Mouse (Mus musculus) MEL (cell line): ENCODE measurements around the gene Megf6. TPM values are rescaled to one million over a fixed set of nuclear protein-coding genes. Genes with fewer than 3 reads are reported as not detected.
A peak's percentile ranks its signal among the peaks of the same experiment; 100 is the strongest.

Source experiments
- DNase-seq: peaks from one replicate; pipeline ENCODE4 v3.0.0; 2011; ENCODE audit warnings: low read depth, low spot score
- H3K27ac ChIP-seq: 2 replicates; pipeline ENCODE4 v1.5.1; 2012; ENCODE audit warnings: low read depth, mild to moderate bottlenecking, control low read depth, low read length, moderate library complexity; ENCODE audit not compliant: control insufficient read depth
- H3K27me3 ChIP-seq, 2 experiments: fragments of 150-350 bp in 1 of 2; sonication (generic) in 1 of 2; 2 replicates each; pipeline ENCODE4 v1.6.1; 2012; ENCODE audit warnings: low read length in 2 of 2, mild to moderate bottlenecking in 2 of 2, improper control_type of control experiment in 1 of 2, moderate library complexity in 1 of 2; ENCODE audit not compliant: insufficient read depth in 2 of 2, control insufficient read depth in 1 of 2
- H3K36me3 ChIP-seq, 2 experiments: 2 replicates each; pipeline ENCODE4 v1.6.1; 2012 to 2014; ENCODE audit warnings: low read length in 2 of 2, improper control_type of control experiment in 1 of 2, inconsistent platforms in 1 of 2, mild to moderate bottlenecking in 1 of 2; ENCODE audit not compliant: insufficient read depth in 2 of 2, control insufficient read depth in 1 of 2
- H3K4me1 ChIP-seq, 2 experiments: fragments of 150-350 bp in 1 of 2; sonication (generic) in 1 of 2; 2 replicates each; pipeline ENCODE4 v1.6.1; 2012; ENCODE audit warnings: low read length in 2 of 2, improper control_type of control experiment in 1 of 2, mild to moderate bottlenecking in 1 of 2; ENCODE audit not compliant: insufficient read depth in 2 of 2, control insufficient read depth in 1 of 2
- H3K4me3 ChIP-seq, 2 experiments: fragments of 150-350 bp in 1 of 2; sonication (generic) in 1 of 2; 2 replicates each; pipeline ENCODE4 v1.5.1; 2012; ENCODE audit warnings: low read depth in 2 of 2, low read length in 2 of 2, mild to moderate bottlenecking in 2 of 2, moderate library complexity in 2 of 2, control low read depth in 1 of 2, improper control_type of control experiment in 1 of 2; ENCODE audit not compliant: control insufficient read depth in 1 of 2, insufficient read depth in 1 of 2
- H3K79me2 ChIP-seq: 2 replicates; pipeline ENCODE4 v1.6.1; 2012; ENCODE audit warnings: mild to moderate bottlenecking, low read length, moderate library complexity; ENCODE audit not compliant: control insufficient read depth, poor library complexity, insufficient read depth
- H3K9ac ChIP-seq: 2 replicates; pipeline ENCODE4 v1.6.1; 2012; ENCODE audit warnings: low read depth, mild to moderate bottlenecking, control low read depth, low read length, moderate library complexity; ENCODE audit not compliant: control insufficient read depth, poor library complexity, severe bottlenecking
- H3K9me3 ChIP-seq: fragments of 150-350 bp; sonication (generic); replicated peaks from 2 replicates; pipeline ENCODE4 v1.6.1; 2012; ENCODE audit warnings: mild to moderate bottlenecking, low read length, improper control_type of control experiment, moderate library complexity; ENCODE audit not compliant: insufficient read depth
- CHD2 ChIP-seq: IDR thresholded peaks from 2 replicates; pipeline ENCODE4 v1.6.1; 2011; ENCODE audit warnings: low read length, improper control_type of control experiment
- CTCF ChIP-seq, 3 experiments: IDR thresholded peaks in 2 of 3; conservative IDR thresholded peaks in 1 of 3; 2 replicates each; pipeline ENCODE4 v1.5.1; 2011 to 2012; ENCODE audit warnings: low read length in 3 of 3, low read depth in 2 of 3, mild to moderate bottlenecking in 2 of 3, improper control_type of control experiment in 1 of 3, inconsistent platforms in 1 of 3, mixed read lengths in 1 of 3, moderate library complexity in 1 of 3; ENCODE audit not compliant: control insufficient read depth in 1 of 3, insufficient read depth in 1 of 3, poor library complexity in 1 of 3, severe bottlenecking in 1 of 3
- ELF1 ChIP-seq: IDR thresholded peaks from 2 replicates; pipeline ENCODE4 v1.6.1; 2014; ENCODE audit warnings: low read depth, mild to moderate bottlenecking, inconsistent platforms, low read length, improper control_type of control experiment, moderate library complexity
- EP300 ChIP-seq, 2 experiments: IDR thresholded peaks; 2 replicates each; pipeline ENCODE4 v1.6.1; 2011; ENCODE audit warnings: improper control_type of control experiment in 2 of 2, low read length in 2 of 2, low read depth in 1 of 2, mild to moderate bottlenecking in 1 of 2
- ETS1 ChIP-seq: IDR thresholded peaks from 2 replicates; pipeline ENCODE4 v1.6.1; 2012; ENCODE audit warnings: low read depth, mild to moderate bottlenecking, inconsistent platforms, low read length, improper control_type of control experiment, moderate library complexity
- GABPA ChIP-seq: IDR thresholded peaks from 2 replicates; pipeline ENCODE4 v1.6.1; 2012; ENCODE audit warnings: low read depth, mild to moderate bottlenecking, inconsistent platforms, low read length, improper control_type of control experiment, moderate library complexity
- GATA1 ChIP-seq: IDR thresholded peaks from 2 replicates; pipeline ENCODE4 v1.6.1; 2011; ENCODE audit warnings: low read depth, low read length, improper control_type of control experiment
- KAT2A ChIP-seq: conservative IDR thresholded peaks from 2 replicates; pipeline ENCODE4 v1.6.1; 2012; ENCODE audit warnings: low read depth, low read length, improper control_type of control experiment, inconsistent platforms
- MAFK ChIP-seq: IDR thresholded peaks from 2 replicates; pipeline ENCODE4 v1.6.1; 2011; ENCODE audit warnings: low read depth, mild to moderate bottlenecking, low read length, improper control_type of control experiment, borderline replicate concordance
- MAZ ChIP-seq: IDR thresholded peaks from 2 replicates; pipeline ENCODE4 v1.6.1; 2012; ENCODE audit warnings: low read depth, mild to moderate bottlenecking, inconsistent platforms, low read length, improper control_type of control experiment
- MXI1 ChIP-seq: IDR thresholded peaks from 2 replicates; pipeline ENCODE4 v1.6.1; 2011; ENCODE audit warnings: mild to moderate bottlenecking, low read depth, low read length, improper control_type of control experiment
- MYC ChIP-seq: IDR thresholded peaks from 2 replicates; pipeline ENCODE4 v1.6.1; 2011; ENCODE audit warnings: low read depth, mild to moderate bottlenecking, low read length, improper control_type of control experiment, moderate library complexity
- NELFE ChIP-seq: IDR thresholded peaks from 2 replicates; pipeline ENCODE4 v1.6.1; 2011; ENCODE audit warnings: low read depth, low read length, improper control_type of control experiment
- POLR2A ChIP-seq, 2 experiments: IDR thresholded peaks; 2 replicates each; pipeline ENCODE4 v1.6.1; 2011 to 2012; ENCODE audit warnings: low read length in 2 of 2, mild to moderate bottlenecking in 2 of 2, control low read depth in 1 of 2, improper control_type of control experiment in 1 of 2, low read depth in 1 of 2, moderate library complexity in 1 of 2; ENCODE audit not compliant: control insufficient read depth in 1 of 2, insufficient read depth in 1 of 2, poor library complexity in 1 of 2
- POLR2AphosphoS2 ChIP-seq: IDR thresholded peaks from 2 replicates; pipeline ENCODE4 v1.6.1; 2011; ENCODE audit warnings: low read length, improper control_type of control experiment
- POLR2AphosphoS5 ChIP-seq: IDR thresholded peaks from 2 replicates; pipeline ENCODE4 v1.6.1; 2012; ENCODE audit warnings: low read depth, borderline replicate concordance, mild to moderate bottlenecking, inconsistent platforms, low read length, moderate library complexity, mixed read lengths
- RAD21 ChIP-seq: IDR thresholded peaks from 2 replicates; pipeline ENCODE4 v1.6.1; 2011; ENCODE audit warnings: mild to moderate bottlenecking, low read depth, low read length, improper control_type of control experiment
- RCOR1 ChIP-seq: IDR thresholded peaks from 2 replicates; pipeline ENCODE4 v1.6.1; 2012; ENCODE audit warnings: low read depth, mild to moderate bottlenecking, inconsistent platforms, low read length, improper control_type of control experiment
- SMC3 ChIP-seq: IDR thresholded peaks from 2 replicates; pipeline ENCODE4 v1.6.1; 2011; ENCODE audit warnings: low read depth, low read length, improper control_type of control experiment
- TAL1 ChIP-seq: IDR thresholded peaks from 2 replicates; pipeline ENCODE4 v1.6.1; 2012; ENCODE audit warnings: mild to moderate bottlenecking, inconsistent platforms, low read length, moderate library complexity, mixed read lengths
- TCF12 ChIP-seq: IDR thresholded peaks from 2 replicates; pipeline ENCODE4 v1.6.1; 2014; ENCODE audit warnings: low read depth, mild to moderate bottlenecking, inconsistent platforms, low read length, improper control_type of control experiment, moderate library complexity
- USF2 ChIP-seq, 2 experiments: IDR thresholded peaks; 2 replicates each; pipeline ENCODE4 v1.6.1; 2011 to 2012; ENCODE audit warnings: improper control_type of control experiment in 2 of 2, low read length in 2 of 2, borderline replicate concordance in 1 of 2, inconsistent platforms in 1 of 2, low read depth in 1 of 2, mild to moderate bottlenecking in 1 of 2; ENCODE audit not compliant: insufficient read depth in 1 of 2
- ZC3H11A ChIP-seq: IDR thresholded peaks from 2 replicates; pipeline ENCODE4 v1.6.1; 2012; ENCODE audit warnings: low read depth, mild to moderate bottlenecking, inconsistent platforms, low read length, improper control_type of control experiment
- ZNF384 ChIP-seq: IDR thresholded peaks from 2 replicates; pipeline ENCODE4 v1.6.1; 2012; ENCODE audit warnings: low read depth, mild to moderate bottlenecking, inconsistent platforms, low read length, improper control_type of control experiment
- polyA plus RNA-seq, 2 experiments: library from polyadenylated mRNA; stranded (reverse) in 1 of 2; unstranded in 1 of 2; fragments of >175 nt in 1 of 2; fragments of >200 nt in 1 of 2; gene quantifications; 2 replicates each; pipeline versions ENCODE4 v1.2.1 to v1.2.4; 2012; ENCODE audit warnings: low replicate concordance in 2 of 2, low read depth in 1 of 2; ENCODE audit not compliant: insufficient read length in 2 of 2, insufficient read depth in 1 of 2, missing spikeins in 1 of 2
- total RNA-seq: library from RNA; depleted of rRNA; stranded (reverse); fragments of 300-350 nt; gene quantifications from 2 replicates; pipeline ENCODE4 v1.2.3, GENCODE M21; 2012

Gene Megf6
- total and polyA plus RNA-seq, 3 experiments: 0.07 to 0.12 TPM; not detected in 1

GRCm38 (mm10) chr4:154301466-154301881 is 130.9 kb downstream of the Megf6 start, which contains the start of gene Arhgef16:
TSS of gene Arhgef16 (minus strand) at chr4:154301676.
- Histone ChIP-seq H3K9ac (no peak within 1 kb of the TSS), H3K4me3 (no peak within 1 kb of the TSS), H3K9me3 (no peaks in the 10 kb centered on the region; the same call in 1 of the 2 replicates), H3K27ac (no peak within 1 kb of the TSS), H3K4me1 (no peaks in the 10 kb centered on the region), H3K36me3 (no peaks in the 10 kb centered on the region), H3K79me2 (no peaks in the 10 kb centered on the region), H3K27me3 (no peaks in the 10 kb centered on the region)
- TF ChIP-seq CTCF (IDR thresholded peaks at IDR 0.05 in 2 of 3, conservative IDR thresholded peaks at IDR 0.05 in 1 of 3; ENCODE audit: control insufficient read depth in 1 of 3, insufficient read depth in 1 of 3, low read depth in 2 of 3, low read length in 3 of 3, poor library complexity in 1 of 3, severe bottlenecking in 1 of 3) (peak; percentile 36 to 55 (median 44)), POLR2AphosphoS5 (no peak), POLR2A (IDR thresholded peaks at IDR 0.05; ENCODE audit: control insufficient read depth in 1 of 2, insufficient read depth in 1 of 2, low read depth in 1 of 2, low read length in 2 of 2, poor library complexity in 1 of 2) (no peak), RAD21 (peak; percentile 27), ZNF384 (no peak), MAFK (no peak), TCF12 (no peak), RCOR1 (no peak), TAL1 (no peak), USF2 (IDR thresholded peaks at IDR 0.05; ENCODE audit: borderline replicate concordance in 1 of 2, insufficient read depth in 1 of 2, low read depth in 1 of 2, low read length in 2 of 2) (no peak), ZC3H11A (no peak), MAZ (no peak), SMC3 (peak; percentile 24; the same call in 1 of the 2 replicates), EP300 (IDR thresholded peaks at IDR 0.05; ENCODE audit: low read depth in 1 of 2, low read length in 2 of 2) (no peak), CHD2 (no peak), MXI1 (no peak), NELFE (no peak), KAT2A (no peak), POLR2AphosphoS2 (no peak), GATA1 (no peak), MYC (no peak), GABPA (no peak), ETS1 (no peak), ELF1 (no peak)
- DNase-seq: peak; percentile 12
